Mouse (Mus musculus): Measurements from ENCODE around the gene Glce.

The Glce gene

GRCm38 (mm10) chr9:62123496-62123895, 1.0 kb upstream of the Glce start:
- no peak for DNase-seq (ENCODE audit: inconsistent ontology term)

- DNase-seq (ENCODE audit: inconsistent ontology term), result peak; percentile 55
These were observed 656 bp downstream of the Glce start for GRCm38 (mm10) chr9:62121551-62122447.

GRCm38 (mm10) chr9:62118754-62119153, 3.7 kb downstream of the Glce start:
- peak; percentile 86 for DNase-seq (ENCODE audit: inconsistent ontology term)

- no peak for DNase-seq (ENCODE audit: inconsistent ontology term)
These were observed 6.6 kb downstream of the Glce start for GRCm38 (mm10) chr9:62115826-62116225.

- DNase-seq (ENCODE audit: inconsistent ontology term), result no peak
These were observed 25.9 kb downstream of the Glce start for GRCm38 (mm10) chr9:62096603-62097002.

- DNase-seq (ENCODE audit: inconsistent ontology term), result peak; percentile 81
These were observed 30.9 kb downstream of the Glce start for GRCm38 (mm10) chr9:62091604-62092003.

GRCm38 (mm10) chr9:62085548-62085947, 36.9 kb downstream of the Glce start:
- DNase-seq (ENCODE audit: inconsistent ontology term), result no peak

- DNase-seq (ENCODE audit: inconsistent ontology term), result no peak
These were observed 37.6 kb downstream of the Glce start for GRCm38 (mm10) chr9:62084896-62085295.

- no peak for DNase-seq (ENCODE audit: inconsistent ontology term)
These were observed 39.5 kb downstream of the Glce start for GRCm38 (mm10) chr9:62082986-62083385.

- peak; percentile 25 for DNase-seq (ENCODE audit: inconsistent ontology term)
These were observed 40.9 kb downstream of the Glce start for GRCm38 (mm10) chr9:62081542-62081941.

- DNase-seq (ENCODE audit: inconsistent ontology term), result peak; percentile 84
These were observed 42.3 kb downstream of the Glce start for GRCm38 (mm10) chr9:62080028-62080760.

GRCm38 (mm10) chr9:62062234-62062633, 60.2 kb downstream of the Glce start:
- DNase-seq (ENCODE audit: inconsistent ontology term), result no peak

GRCm38 (mm10) chr9:62060431-62060830, 62.0 kb downstream of the Glce start:
- peak; percentile 25 for DNase-seq (ENCODE audit: inconsistent ontology term)

- DNase-seq (ENCODE audit: inconsistent ontology term), result no peak
These were observed 62.5 kb downstream of the Glce start for GRCm38 (mm10) chr9:62059941-62060340.

GRCm38 (mm10) chr9:62057881-62058506, 64.5 kb downstream of the Glce start:
- DNase-seq (ENCODE audit: inconsistent ontology term), result no peak

GRCm38 (mm10) chr9:62056206-62056605, 66.2 kb downstream of the Glce start:
- DNase-seq (ENCODE audit: inconsistent ontology term), result no peak

GRCm38 (mm10) chr9:62050801-62051200, 71.7 kb downstream of the Glce start:
- no peak for DNase-seq (ENCODE audit: inconsistent ontology term)

- peak; percentile 28 for DNase-seq (ENCODE audit: inconsistent ontology term)
These were observed 73.3 kb downstream of the Glce start for GRCm38 (mm10) chr9:62049166-62049565.

GRCm38 (mm10) chr9:62042167-62042566, 80.3 kb downstream of the Glce start:
- DNase-seq (ENCODE audit: inconsistent ontology term), result no peak

- peak; percentile 83 for DNase-seq (ENCODE audit: inconsistent ontology term)
These were observed 82.3 kb downstream of the Glce start for GRCm38 (mm10) chr9:62040008-62040608.

- no peak for DNase-seq (ENCODE audit: inconsistent ontology term)
These were observed 86.6 kb downstream of the Glce start for GRCm38 (mm10) chr9:62035806-62036205.

- no peak for DNase-seq (ENCODE audit: inconsistent ontology term)
These were observed 90.2 kb downstream of the Glce start for GRCm38 (mm10) chr9:62032206-62032605.
